Mouse (Mus musculus) neural tube, embryonic 12.5 days (tissue): ENCODE results near the gene Stk25. TPM values are rescaled to one million over a fixed set of nuclear protein-coding genes. Genes with fewer than 3 reads are reported as not detected.

Experiments
- ATAC-seq: fragments of 200-750 bp; cut with Nextera tagmentation; 2 replicates; pipeline ENCODE4 v1.8.0; 2017; ENCODE audit warnings: low read depth, mild to moderate bottlenecking, moderate TSS enrichment, moderate library complexity; ENCODE audit not compliant: low FRiP score
- H3K27ac ChIP-seq: fragments of 300-500 bp; sonication (generic); 2 replicates; pipeline ENCODE4 v1.5.1; 2016
- H3K27me3 ChIP-seq: fragments of 300-500 bp; sonication (generic); replicated peaks from 2 replicates; pipeline ENCODE4 v1.6.1; 2016; ENCODE audit warnings: mild to moderate bottlenecking
- H3K36me3 ChIP-seq: fragments of 300-500 bp; sonication (generic); 2 replicates; pipeline ENCODE4 v1.6.1; 2016; ENCODE audit warnings: mild to moderate bottlenecking
- H3K4me1 ChIP-seq: fragments of 300-500 bp; sonication (generic); 2 replicates; pipeline ENCODE4 v1.6.1; 2016
- H3K4me2 ChIP-seq: fragments of 300-500 bp; sonication (generic); replicated peaks from 2 replicates; pipeline ENCODE4 v1.6.1; 2016; ENCODE audit warnings: mild to moderate bottlenecking
- H3K4me3 ChIP-seq: fragments of 300-500 bp; sonication (generic); 2 replicates; pipeline ENCODE4 v1.5.1; 2016
- H3K9ac ChIP-seq: fragments of 300-500 bp; sonication (generic); 2 replicates; pipeline ENCODE4 v1.6.1; 2016; ENCODE audit warnings: mild to moderate bottlenecking
- H3K9me3 ChIP-seq: fragments of 300-500 bp; sonication (generic); 2 replicates; pipeline ENCODE4 v1.6.1; 2016; ENCODE audit warnings: mild to moderate bottlenecking
- WGBS: fragments of 180-500 bp; shearing (Covaris S2); methylation state at CpG from one replicate; pipeline ENCODE4 v1.1.7; 2016; 5-methylcytosine and 5-hydroxymethylcytosine counted together
- polyA plus RNA-seq: library from polyadenylated mRNA; unstranded; fragments of >200 nt; fragmentation: Nextera tagmentation; extraction: Ambion mirVana; gene quantifications from 2 replicates; pipeline ENCODE4 v1.2.1, GENCODE M21; 2016

Stk25 gene
- polyA plus RNA-seq, 1 experiment from 2014 or later: 260 TPM

- Histone ChIP-seq H3K27ac (no peak overlapping the region), H3K27me3 (no peaks in the 10 kb centered on the region), H3K4me1 (peaks cover 8% of the 10 kb centered on the region; the same call in 1 of the 2 replicates), H3K36me3 (no peaks in the 10 kb centered on the region), H3K9ac (no peak overlapping the region), H3K4me2 (no peak overlapping the region), H3K4me3 (no peak overlapping the region), H3K9me3 (no peaks in the 10 kb centered on the region)
- ATAC-seq: no peak
- WGBS: 28% methylated on average over 13 of the region's 13 CpGs
These were observed 9.4 kb upstream of the Stk25 start for GRCm38 (mm10) chr1:93667760-93668400.

DNA sequence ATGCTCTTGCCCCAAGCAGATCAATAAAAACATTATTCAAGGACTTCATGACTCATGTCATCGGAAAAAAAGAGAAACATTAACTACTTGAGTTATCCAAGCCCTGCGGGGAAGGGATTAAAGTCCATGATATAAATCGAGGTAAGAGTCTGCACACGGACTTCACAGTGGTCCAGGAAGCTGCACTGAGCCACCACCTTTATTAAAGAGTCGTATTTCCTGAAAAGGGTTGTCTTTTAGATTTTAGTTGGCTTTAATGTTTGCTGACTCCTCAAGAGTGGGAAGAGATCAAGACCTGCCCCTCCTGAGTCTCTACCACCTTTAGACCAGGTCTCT lies 1.5 kb downstream of the Stk25 start:
- no peak overlapping the region for H3K4me3 ChIP-seq
- no peak for ATAC-seq
- no peak overlapping the region for H3K9ac ChIP-seq
- no peaks in the 10 kb centered on the region for H3K36me3 ChIP-seq
- no peaks in the 10 kb centered on the region for H3K27me3 ChIP-seq
- no peaks in the 10 kb centered on the region for H3K4me1 ChIP-seq
- 88% methylated on average over 5 of the region's 5 CpGs for whole genome bisulfite sequencing
- H3K4me2 ChIP-seq: no peak overlapping the region
- H3K9me3 ChIP-seq: no peaks in the 10 kb centered on the region
- H3K27ac ChIP-seq: no peak overlapping the region

DNA sequence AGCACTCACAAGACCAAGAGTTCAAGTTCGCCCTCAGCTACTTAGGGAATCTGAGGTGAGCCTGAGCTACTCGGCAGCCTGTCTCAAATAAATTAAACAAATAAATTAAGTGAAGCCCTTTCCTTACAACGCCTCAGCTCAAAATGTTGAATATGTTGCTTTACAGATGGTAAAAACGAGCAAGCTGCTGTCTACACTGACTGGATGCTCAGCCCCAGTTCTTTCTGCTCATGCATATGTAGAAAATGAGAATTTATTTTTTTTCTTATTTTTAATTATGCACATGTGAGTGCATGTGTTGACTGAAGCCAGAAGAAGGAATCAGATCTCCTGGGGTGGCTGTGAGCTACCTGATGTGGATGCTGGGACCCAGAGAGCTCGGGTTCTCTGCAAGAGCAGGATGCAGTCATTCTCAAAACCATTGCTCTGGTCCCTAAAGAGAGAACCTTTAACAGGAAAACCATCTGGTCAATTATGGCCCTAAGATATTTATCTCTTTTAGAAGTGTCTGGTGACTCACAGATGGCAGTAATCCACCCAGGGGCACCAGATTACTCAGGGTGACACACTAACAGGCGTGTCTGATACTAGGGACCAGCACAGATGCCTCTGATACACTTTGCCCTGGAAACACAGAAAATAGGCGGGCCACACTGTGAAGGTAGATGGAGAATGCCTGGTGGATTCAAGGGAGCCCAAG lies 2.0 kb downstream of the Stk25 start:
- 72% methylated on average over 7 of the region's 7 CpGs for whole genome bisulfite sequencing
- no peaks in the 10 kb centered on the region for H3K4me1 ChIP-seq
- H3K27ac ChIP-seq: no peak overlapping the region
- no peak for ATAC-seq
- no peak overlapping the region for H3K9ac ChIP-seq
- no peaks in the 10 kb centered on the region for H3K27me3 ChIP-seq
- H3K4me2 ChIP-seq: no peak overlapping the region
- no peaks in the 10 kb centered on the region for H3K9me3 ChIP-seq
- no peaks in the 10 kb centered on the region for H3K36me3 ChIP-seq
- H3K4me3 ChIP-seq: no peak overlapping the region

GRCm38 (mm10) chr1:93654798-93655197 lies 3.7 kb downstream of the Stk25 start:
- no peaks in the 10 kb centered on the region for H3K4me1 ChIP-seq
- H3K36me3 ChIP-seq: no peaks in the 10 kb centered on the region
- no peak overlapping the region for H3K9ac ChIP-seq
- H3K4me3 ChIP-seq: no peak overlapping the region
- WGBS: 79% methylated on average over 2 of the region's 2 CpGs
- H3K27ac ChIP-seq: no peak overlapping the region
- H3K27me3 ChIP-seq: no peaks in the 10 kb centered on the region
- no peaks in the 10 kb centered on the region for H3K9me3 ChIP-seq
- no peak overlapping the region for H3K4me2 ChIP-seq
- ATAC-seq: no peak

GRCm38 (mm10) chr1:93654275-93654674 lies 4.2 kb downstream of the Stk25 start:
- H3K36me3 ChIP-seq: no peaks in the 10 kb centered on the region
- H3K27ac ChIP-seq: no peak overlapping the region
- no peaks in the 10 kb centered on the region for H3K9me3 ChIP-seq
- H3K4me3 ChIP-seq: no peak overlapping the region
- ATAC-seq: no peak
- H3K27me3 ChIP-seq: no peaks in the 10 kb centered on the region
- no peak overlapping the region for H3K9ac ChIP-seq
- no peak overlapping the region for H3K4me2 ChIP-seq
- 71% methylated on average over 2 of the region's 2 CpGs for WGBS
- H3K4me1 ChIP-seq: no peaks in the 10 kb centered on the region

GRCm38 (mm10) chr1:93649604-93650172 lies 8.8 kb downstream of the Stk25 start:
- Histone ChIP-seq H3K4me1 (no peaks in the 10 kb centered on the region), H3K9me3 (no peaks in the 10 kb centered on the region), H3K27ac (no peak overlapping the region), H3K4me3 (no peak overlapping the region), H3K4me2 (no peak overlapping the region), H3K27me3 (no peaks in the 10 kb centered on the region), H3K9ac (no peak overlapping the region), H3K36me3 (no peaks in the 10 kb centered on the region)
- ATAC-seq: no peak
- 85% methylated on average over 5 of the region's 5 CpGs for WGBS

GRCm38 (mm10) chr1:93642692-93643091 lies 15.8 kb downstream of the Stk25 start:
- H3K9ac ChIP-seq: no peak overlapping the region
- no peak overlapping the region for H3K4me2 ChIP-seq
- ATAC-seq: no peak
- H3K36me3 ChIP-seq: no peaks in the 10 kb centered on the region
- 90% methylated on average over 2 of the region's 2 CpGs for WGBS
- H3K4me3 ChIP-seq: no peak overlapping the region
- H3K27me3 ChIP-seq: no peaks in the 10 kb centered on the region
- H3K9me3 ChIP-seq: no peaks in the 10 kb centered on the region
- H3K27ac ChIP-seq: no peak overlapping the region
- no peaks in the 10 kb centered on the region for H3K4me1 ChIP-seq

DNA sequence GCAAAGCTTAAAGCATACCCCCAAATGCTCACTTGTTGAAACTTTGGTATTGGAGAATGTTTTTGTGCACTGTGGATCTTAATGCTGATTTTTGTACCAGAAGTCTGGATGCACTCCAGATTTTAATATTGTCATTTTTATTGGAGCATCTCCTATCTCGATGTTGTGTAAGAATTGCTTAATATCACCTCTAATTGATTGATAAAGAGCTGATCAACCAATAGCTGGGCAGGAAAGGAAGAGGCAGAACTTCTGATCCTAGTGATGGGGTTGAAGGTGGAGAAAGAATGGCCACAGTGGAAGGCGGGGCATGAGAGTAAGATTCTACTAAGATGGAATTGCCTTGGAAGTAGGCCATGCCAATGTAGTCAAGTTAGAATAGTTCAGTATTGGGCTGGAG lies 16.5 kb downstream of the Stk25 start:
- no peaks in the 10 kb centered on the region for H3K27me3 ChIP-seq
- no peak overlapping the region for H3K9ac ChIP-seq
- no peaks in the 10 kb centered on the region for H3K36me3 ChIP-seq
- no peak overlapping the region for H3K27ac ChIP-seq
- H3K9me3 ChIP-seq: no peaks in the 10 kb centered on the region
- no peaks in the 10 kb centered on the region for H3K4me1 ChIP-seq
- no peak overlapping the region for H3K4me3 ChIP-seq
- 86% methylated on average over 2 of the region's 2 CpGs for WGBS
- H3K4me2 ChIP-seq: no peak overlapping the region
- ATAC-seq: no peak

DNA sequence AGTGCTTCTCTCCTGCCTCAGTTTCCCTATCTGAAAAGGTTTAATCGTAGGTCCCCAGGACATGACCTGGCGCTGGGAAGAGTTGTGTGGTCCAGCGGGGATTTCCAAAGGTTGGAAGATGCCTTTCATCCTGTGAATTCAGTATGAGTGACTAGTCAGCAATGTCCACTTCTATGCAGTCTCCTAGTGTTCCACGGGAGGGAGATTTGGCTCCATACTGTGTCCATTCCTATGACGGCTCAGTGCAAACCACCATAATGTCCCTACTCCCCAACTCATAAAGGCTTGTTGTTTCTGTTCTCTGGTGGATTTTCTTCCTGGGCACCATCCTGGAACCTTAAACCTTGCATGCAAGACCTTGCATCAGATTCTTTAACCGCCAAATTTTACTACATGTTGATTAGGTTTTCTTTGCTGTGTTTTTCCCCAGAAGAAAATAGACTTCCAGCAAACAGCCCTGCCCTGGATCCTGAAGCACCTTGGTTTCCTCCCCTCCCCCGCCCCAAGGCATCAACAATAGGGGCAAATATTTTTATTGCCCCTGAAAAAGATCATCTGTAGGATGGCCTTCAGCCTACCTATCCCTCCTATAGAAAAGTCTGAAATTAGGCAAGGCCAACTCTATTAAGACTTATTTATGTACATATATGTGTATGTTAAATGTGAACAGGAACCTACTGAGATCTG lies 22.1 kb downstream of the Stk25 start:
- 33% methylated on average over 7 of the region's 7 CpGs for WGBS

DNA sequence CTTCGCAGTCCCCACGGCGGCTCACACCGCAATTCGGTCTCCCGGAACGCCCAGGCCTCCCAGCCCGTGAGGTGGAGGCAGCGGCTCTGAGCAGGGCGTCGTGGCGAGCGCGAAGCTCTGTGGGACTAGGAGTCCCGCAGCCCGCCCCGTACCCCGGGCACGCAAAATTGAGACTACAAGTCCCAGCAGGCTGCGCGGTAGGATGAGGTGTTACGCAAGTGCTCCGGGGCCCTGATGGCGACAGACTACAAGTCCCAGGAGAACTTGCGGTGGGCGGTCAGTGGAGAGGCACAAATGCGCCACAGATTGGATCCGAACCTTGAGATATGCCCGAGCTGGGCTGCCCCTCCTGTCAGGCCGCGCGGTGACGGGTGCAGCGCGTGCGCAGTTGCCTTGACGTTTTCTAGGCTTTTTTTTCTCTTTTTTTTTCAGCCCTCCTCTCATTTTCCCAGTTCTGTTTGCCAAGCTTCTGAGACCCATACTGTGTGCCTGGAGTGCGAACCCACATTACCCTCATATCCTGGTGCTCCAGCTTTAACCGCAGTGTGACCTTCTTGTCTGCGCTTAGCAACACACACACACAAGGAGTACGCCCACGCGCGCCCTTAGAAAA lies 22.8 kb downstream of the Stk25 start:
- peak overlapping the region; percentile 92 for H3K9ac ChIP-seq
- H3K9me3 ChIP-seq: no peaks in the 10 kb centered on the region
- peak overlapping the region; percentile 95 for H3K4me3 ChIP-seq
- peak; percentile 97 for ATAC-seq
- peaks cover 22% of the 10 kb centered on the region for H3K4me1 ChIP-seq
- H3K27me3 ChIP-seq: no peaks in the 10 kb centered on the region
- 3% methylated on average over 44 of the region's 44 CpGs for WGBS
- H3K4me2 ChIP-seq: peak overlapping the region; percentile 95
- H3K27ac ChIP-seq: peak overlapping the region; percentile 60
- H3K36me3 ChIP-seq: peaks cover 9% of the 10 kb centered on the region

More for the DNA sequence above, 22.1 kb downstream of the Stk25 start:
- Histone ChIP-seq H3K36me3 (peaks cover 9% of the 10 kb centered on the region), H3K27me3 (no peaks in the 10 kb centered on the region), H3K9ac (peak overlapping the region; percentile 44; the same call in 1 of the 2 replicates), H3K4me3 (peak overlapping the region; percentile 95), H3K9me3 (no peaks in the 10 kb centered on the region), H3K4me1 (peaks cover 22% of the 10 kb centered on the region), H3K27ac (peak overlapping the region; percentile 12; the same call in 1 of the 2 replicates), H3K4me2 (peak overlapping the region; percentile 95)
- peak; percentile 33 for ATAC-seq

DNA sequence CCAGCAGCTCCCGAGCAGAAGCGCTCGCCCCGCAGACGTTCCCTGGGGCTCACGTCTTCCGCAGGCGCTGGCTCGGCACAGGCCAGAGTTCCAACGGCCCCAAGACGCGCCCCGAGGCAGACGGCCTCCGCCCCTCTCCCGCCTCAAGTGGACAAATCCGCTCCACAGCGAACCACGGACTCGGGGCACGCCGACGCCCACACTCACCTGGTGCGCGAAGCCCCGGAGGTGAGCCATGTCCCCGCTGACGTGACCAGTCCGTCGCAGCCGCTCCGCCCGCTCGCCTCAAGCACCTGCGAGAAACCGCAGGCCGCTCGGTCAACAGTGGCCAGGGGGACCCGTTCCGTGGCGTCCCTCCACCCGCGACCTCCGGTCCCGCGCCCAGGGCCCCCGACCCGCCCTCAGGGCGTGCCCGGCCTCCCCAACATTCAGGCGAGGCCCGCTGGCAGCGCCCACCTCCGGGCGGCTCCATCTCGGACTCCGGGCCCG lies 23.3 kb downstream of the Stk25 start:
- WGBS: under 1% methylated on average over 55 of the region's 58 CpGs
- peak; percentile 45; the same call in 1 of the 2 replicates for ATAC-seq
- H3K9me3 ChIP-seq: no peaks in the 10 kb centered on the region
- H3K27me3 ChIP-seq: no peaks in the 10 kb centered on the region
- H3K27ac ChIP-seq: peak overlapping the region; percentile 60
- H3K4me1 ChIP-seq: peaks cover 22% of the 10 kb centered on the region
- H3K36me3 ChIP-seq: peaks cover 9% of the 10 kb centered on the region
- H3K9ac ChIP-seq: peak overlapping the region; percentile 92
- H3K4me3 ChIP-seq: peak overlapping the region; percentile 95
- peak overlapping the region; percentile 95 for H3K4me2 ChIP-seq

DNA sequence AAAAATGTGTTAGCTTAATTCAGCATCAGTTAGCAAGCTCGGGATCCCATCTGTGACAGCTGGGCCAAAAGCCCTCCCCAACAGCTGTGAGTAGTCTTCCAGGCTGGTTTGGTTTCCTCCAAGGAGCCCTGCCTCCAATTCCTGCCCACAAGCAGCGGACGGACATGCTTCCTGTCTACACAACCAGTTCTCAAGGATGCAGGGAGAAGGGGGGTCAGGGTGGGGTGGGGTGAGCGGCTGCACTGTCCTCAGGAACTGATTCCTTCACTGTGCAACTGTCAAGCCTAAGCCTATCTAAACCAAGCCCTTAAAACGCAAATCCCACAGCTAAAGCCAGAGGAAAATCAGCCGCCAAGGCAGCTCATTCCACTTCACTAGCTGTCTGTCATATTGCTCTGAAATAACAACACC lies 24.0 kb downstream of the Stk25 start:
- 14% methylated on average over 6 of the region's 6 CpGs for WGBS
- peak overlapping the region; percentile 92 for H3K9ac ChIP-seq
- H3K36me3 ChIP-seq: peaks cover 9% of the 10 kb centered on the region
- H3K4me3 ChIP-seq: peak overlapping the region; percentile 95
- no peak for ATAC-seq
- no peaks in the 10 kb centered on the region for H3K9me3 ChIP-seq
- peaks cover 22% of the 10 kb centered on the region for H3K4me1 ChIP-seq
- H3K27ac ChIP-seq: no peak overlapping the region
- H3K27me3 ChIP-seq: no peaks in the 10 kb centered on the region
- peak overlapping the region; percentile 95 for H3K4me2 ChIP-seq
